Mouse (Mus musculus): Measurements from ENCODE around the gene Bach2.

Gene Bach2

GRCm38 (mm10) chr4:32249748-32250332, 11.2 kb downstream of the Bach2 start:
- in situ Hi-C loops (cut with MseI, MboI) = loop anchor here (10.0 kb wide), 3 partner anchors 95 to 305 kb away; no protein-coding TSS in a partner anchor

GRCm38 (mm10) chr4:32250333-32251004, 11.9 kb downstream of the Bach2 start:
- in situ Hi-C loops (cut with MseI, MboI) = loop anchor here in 1 of 2 experiments (10.0 kb wide), 1 partner anchor 304 kb away; no protein-coding TSS in a partner anchor

GRCm38 (mm10) chr4:32251005-32251365, 12.4 kb downstream of the Bach2 start:
- in situ Hi-C loops (cut with MseI, MboI) = loop anchor here in 1 of 2 experiments (10.0 kb wide), 1 partner anchor 304 kb away; no protein-coding TSS in a partner anchor

DNA sequence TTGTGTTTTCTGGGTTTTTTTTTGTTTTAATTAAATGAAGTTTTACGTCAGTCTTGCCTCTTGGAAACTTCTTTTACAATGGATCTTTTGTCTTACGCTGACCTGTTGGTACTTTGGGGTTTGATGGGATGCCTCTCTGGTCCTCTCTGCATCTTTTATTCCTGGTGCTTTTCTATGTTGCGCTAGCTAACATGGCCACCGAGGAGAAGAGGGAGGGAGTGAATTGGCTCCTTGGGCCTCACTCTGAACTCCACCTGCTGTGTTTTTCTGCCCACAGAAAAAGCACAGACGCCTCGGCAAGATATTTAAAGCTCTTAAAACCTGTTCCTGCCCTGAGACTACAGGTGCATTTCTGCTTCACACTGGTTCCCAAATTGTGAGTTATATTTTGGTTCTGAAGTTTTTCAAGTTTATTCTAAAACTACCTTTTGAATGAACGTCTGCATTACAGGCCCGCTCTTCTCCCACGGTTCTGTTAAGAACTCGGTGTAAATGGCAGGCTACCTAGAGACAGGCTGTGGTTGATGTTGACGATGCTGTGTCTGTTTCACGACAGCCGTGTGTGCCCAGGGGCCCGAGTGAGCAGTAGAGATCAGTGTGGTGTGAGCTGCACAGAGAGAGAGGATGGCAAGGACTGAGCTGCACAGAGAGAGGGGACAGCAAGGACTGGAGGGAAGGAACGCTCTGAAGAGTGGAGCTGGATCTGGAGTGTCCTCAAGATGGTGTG, 13.5 kb downstream of the Bach2 start:
- in situ Hi-C loops (cut with MseI, MboI) = loop anchor here in 1 of 2 experiments (10.0 kb wide), 1 partner anchor 303 kb away; no protein-coding TSS in a partner anchor

DNA sequence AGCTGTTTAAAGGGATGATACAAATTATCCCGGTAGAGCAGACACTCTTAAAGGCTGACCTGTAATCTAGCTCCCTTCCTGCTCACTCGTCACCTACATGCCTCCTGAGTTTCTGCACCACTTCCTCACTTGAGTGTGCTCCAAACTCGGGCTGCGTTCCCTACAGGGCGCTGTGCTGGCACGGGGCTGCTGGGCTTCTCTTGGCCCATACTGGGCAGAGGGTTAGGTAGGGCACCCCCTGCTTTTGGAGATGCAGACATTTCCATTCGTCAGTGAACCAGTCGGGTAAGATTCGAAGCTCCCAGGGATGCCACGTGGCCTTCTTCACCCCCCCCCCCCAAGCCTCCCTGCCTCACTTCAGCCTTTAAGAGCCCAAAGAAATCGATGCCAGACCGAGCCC, 19.1 kb downstream of the Bach2 start:
- in situ Hi-C loops (cut with MseI, MboI) = loop anchor here in 1 of 2 experiments (10.0 kb wide), 1 partner anchor 297 kb away; no protein-coding TSS in a partner anchor

DNA sequence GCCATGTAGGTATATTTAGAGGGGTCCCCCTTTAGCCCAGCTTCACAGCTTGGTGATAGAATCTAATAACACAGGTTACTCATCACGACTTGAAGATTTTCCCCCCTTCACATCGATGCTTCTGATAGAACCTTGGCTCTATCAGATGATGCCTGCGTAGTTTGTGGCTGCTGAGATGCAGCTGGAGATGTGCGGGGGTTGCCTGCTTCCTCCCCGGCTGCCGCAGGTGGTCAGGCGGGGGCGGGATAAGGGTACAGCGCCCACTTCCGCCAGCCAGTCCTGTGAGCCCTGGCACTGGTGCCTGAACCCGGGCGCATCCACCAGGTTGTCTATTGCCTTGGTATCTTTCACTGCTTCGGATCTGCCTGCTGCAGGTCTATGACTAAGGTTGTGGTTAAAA, 19.5 kb downstream of the Bach2 start:
- in situ Hi-C loops (cut with MseI, MboI) = loop anchor here in 1 of 2 experiments (10.0 kb wide), 1 partner anchor 297 kb away; no protein-coding TSS in a partner anchor

- in situ Hi-C loops (cut with MseI, MboI) = loop anchor here in 1 of 2 experiments (10.0 kb wide), 1 partner anchor 296 kb away; no protein-coding TSS in a partner anchor
These were observed 20.0 kb downstream of the Bach2 start for GRCm38 (mm10) chr4:32258596-32258995.

DNA sequence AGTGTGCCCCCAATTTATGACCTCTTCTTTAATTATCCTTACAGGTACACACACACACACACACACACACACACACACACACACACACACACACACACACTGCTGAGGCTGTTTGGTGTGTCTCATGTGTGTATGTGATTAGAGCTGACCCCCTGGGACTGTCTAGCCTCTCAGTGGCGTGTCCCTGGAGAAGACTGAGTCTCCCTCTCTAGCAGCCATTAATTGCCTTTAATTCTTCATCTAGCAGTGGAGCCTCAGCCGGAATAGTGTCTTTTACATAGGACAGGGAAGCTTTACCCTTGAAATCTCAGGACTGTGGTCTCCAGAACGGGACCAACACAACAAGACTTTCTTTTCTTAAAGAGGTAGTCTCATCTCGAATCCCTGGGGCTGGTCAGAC, 22.3 kb downstream of the Bach2 start:
- in situ Hi-C loops (cut with MseI, MboI) = no loop called here

DNA sequence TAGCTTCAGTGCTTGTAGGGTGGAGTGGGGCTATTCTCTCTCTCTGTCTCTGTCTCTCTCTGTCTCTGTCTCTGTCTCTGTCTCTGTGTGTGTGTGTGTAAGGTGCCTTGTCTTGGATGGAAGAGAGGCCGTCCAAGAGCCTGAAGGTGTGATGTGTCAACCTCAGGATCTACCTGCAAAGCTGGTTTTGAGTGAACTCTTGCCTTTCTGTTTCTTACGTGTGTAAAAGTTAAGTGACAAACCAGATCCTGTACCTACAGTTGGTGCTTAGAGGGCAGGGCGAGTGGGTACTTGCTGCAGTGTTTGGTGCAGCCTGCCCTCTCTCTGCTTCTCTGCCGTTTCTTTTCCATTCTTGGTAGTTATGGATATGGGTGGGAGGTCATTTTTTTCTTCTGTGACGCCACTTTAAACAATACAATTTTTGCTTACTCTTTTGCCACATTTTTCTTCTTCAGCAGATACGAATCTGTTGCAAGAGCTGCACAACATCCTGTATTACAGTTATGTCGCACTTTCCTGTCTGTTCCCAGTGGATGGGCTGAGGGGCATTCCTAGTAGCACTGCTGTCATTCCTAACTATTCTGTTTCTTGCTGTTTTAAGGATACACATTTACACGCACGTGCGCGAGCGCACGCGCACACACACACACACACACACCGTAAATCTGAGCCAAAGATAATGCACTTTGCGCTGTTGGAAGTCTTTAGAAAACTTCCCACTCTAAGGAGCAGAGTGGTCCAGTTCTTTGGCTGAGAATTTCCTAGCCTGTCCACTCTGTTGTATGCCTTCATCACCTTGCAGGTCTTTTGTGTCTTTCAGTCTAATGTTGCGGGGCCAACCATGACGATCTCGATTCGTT, 24.5 kb downstream of the Bach2 start:
- in situ Hi-C loops (cut with MseI, MboI) = no loop called here

GRCm38 (mm10) chr4:32263685-32264038, 25.1 kb downstream of the Bach2 start:
- in situ Hi-C loops (cut with MseI, MboI) = no loop called here

GRCm38 (mm10) chr4:32264892-32265291, 26.3 kb downstream of the Bach2 start:
- in situ Hi-C loops (cut with MseI, MboI) = no loop called here

DNA sequence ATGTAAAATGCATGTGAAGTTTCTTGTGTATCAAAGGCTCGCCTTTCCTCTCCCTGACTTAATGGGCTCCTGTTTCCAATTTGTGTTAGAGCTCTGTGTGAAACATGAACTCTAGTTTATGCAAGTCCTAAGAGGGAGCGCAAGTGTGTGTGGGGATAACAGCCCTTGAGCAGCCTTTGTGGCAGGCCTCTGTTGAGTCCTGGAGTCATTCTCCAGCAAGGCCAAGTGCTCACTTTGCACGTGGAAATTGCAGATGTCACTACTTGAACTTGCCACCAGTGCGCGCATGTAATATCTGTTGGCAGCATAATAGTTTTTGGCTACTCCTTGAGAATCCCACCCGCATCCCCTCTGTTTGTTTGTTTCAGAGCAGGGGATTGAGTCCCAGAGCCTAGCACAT, 28.1 kb downstream of the Bach2 start:
- in situ Hi-C loops (cut with MseI, MboI) = no loop called here

DNA sequence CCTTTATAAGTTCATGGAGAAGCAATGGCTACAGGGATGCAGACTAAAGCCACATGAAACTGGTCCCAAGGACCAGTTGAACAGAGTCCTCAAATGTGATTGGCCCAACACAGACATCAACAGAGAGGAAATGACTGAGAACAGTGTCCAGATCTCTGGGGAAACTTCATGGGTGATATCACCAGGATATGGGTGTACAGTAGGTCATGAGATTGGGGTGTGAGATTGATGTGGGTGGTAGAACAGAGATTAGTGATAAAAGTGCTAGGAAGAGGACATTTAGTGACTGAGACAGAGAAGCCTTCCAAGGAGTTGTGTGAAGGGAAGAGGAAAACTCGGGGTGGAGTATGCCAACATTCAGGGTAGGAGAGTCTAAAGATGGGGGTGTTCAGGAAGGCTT, 29.4 kb downstream of the Bach2 start:
- in situ Hi-C loops (cut with MseI, MboI) = no loop called here

GRCm38 (mm10) chr4:32272398-32272797, 33.8 kb downstream of the Bach2 start:
- in situ Hi-C loops (cut with MseI, MboI) = no loop called here

DNA sequence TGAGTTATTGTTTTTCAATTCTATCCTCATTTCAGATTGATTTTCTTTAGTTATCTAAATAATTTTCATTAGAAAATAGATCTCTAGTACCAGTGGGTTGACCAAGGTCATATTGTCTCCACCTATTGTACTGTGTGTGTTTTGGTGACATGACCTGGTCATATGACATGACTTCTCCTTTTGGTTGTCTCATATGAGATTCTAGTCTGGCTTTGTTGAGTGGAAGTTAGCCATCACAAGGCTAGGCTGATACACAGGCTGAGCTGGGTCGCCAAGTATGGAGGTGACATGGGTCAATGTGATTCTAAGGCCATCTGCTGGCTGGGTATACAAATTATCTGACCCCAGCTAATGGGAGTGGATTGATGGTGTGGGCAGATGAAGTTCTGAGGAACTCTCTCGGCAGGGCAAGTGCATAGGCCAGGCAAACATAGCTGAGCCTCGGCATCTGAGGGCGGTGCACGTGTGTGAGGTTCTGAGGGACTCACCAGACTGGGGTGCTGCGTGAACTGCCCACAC, 36.2 kb downstream of the Bach2 start:
- in situ Hi-C loops (cut with MseI, MboI) = no loop called here

DNA sequence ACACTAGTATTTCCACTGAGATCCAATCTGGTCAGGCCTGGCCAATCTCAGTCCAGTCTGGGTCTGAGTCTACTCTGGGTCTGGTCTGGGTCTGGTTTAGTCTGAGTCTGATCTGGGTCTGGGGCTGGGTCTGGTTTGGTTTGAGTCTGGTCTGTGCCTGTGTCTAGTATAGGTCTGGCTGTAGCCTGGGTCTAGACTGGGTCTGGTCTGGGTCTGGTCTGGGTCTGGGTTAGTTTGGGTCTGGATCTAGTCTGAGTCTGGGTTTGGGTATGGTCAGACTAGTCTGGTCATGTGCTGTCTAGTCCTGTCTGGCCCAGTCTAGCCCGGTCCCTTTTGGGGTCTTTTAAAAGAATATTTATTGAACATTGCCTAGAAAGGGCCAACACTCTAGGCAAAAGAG, 41.2 kb downstream of the Bach2 start:
- in situ Hi-C loops (cut with MseI, MboI) = no loop called here

DNA sequence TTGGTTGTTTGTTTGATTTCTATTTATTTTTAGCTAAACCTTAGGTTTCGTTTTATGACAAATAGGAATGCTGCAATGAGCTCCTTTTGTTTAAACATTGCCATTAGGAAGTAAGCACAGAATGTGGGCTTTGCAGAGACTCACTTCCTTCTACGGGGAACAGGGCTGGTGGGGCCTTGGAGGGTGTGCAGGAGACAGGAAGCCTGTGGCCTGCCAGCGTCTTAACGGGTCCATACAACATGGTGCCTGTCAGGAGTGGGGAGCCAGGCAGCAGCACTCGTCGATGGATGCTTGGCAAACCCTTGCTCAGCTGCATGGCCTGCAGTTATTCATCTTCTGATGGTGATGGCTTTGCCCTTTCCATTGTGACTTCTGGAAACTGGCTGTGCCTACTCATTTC, 41.8 kb downstream of the Bach2 start:
- in situ Hi-C loops (cut with MseI, MboI) = no loop called here

DNA sequence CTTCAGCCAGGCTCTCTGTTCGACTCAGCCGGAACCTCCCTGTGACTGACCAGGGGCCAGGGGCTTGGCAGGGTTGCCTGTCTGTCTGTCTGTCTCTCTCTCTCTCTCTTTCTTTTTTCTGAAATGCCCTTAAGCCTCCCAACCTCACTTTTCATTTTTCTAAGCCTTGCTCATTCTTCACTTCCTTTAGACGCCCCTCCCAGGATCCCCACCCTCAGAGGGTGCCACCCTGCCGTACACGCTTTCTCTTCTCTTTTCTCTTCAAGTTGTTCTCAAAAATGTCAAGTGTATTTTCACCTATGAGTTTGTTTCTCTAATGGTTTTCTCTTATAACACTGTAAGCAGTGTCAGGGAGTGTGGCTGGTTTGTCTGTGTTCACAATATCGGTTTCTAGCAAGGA, 42.7 kb downstream of the Bach2 start:
- in situ Hi-C loops (cut with MseI, MboI) = no loop called here

- in situ Hi-C loops (cut with MseI, MboI) = no loop called here
These were observed 47.8 kb downstream of the Bach2 start for GRCm38 (mm10) chr4:32286405-32286804.

GRCm38 (mm10) chr4:32288036-32288860, 49.6 kb downstream of the Bach2 start:
- in situ Hi-C loops (cut with MseI, MboI) = no loop called here

All from mouse trophoblast stem cell (cell line).